Mouse (Mus musculus): ENCODE results near the gene Gm10944. TPM values are rescaled to one million over a fixed set of nuclear protein-coding genes. Genes with fewer than 3 reads are reported as not detected.

The Gm10944 gene
- polyA plus RNA-seq, 1 experiment = not detected

Other genes starting within 250 kb of the Gm10944 start
- gene Adgb, start 209.0 kb upstream of the Gm10944 start, polyA plus RNA-seq (2012; ENCODE audit: insufficient read depth, insufficient read length, missing spikeins) = not detected in 2 replicates
- gene Rab32, start 123.1 kb upstream of the Gm10944 start, polyA plus RNA-seq (2012; ENCODE audit: insufficient read depth, insufficient read length, missing spikeins) = 4.4 and 7.9 TPM in 2 replicates

Data from brown adipose tissue, adult 24 weeks (tissue).